In genomic region chr11:4680126-4680525, GRCm38 (mm10) we compare ENCODE assay signal across 1 mouse cellular context.
TF ChIP-seq lines count a peak whose summit lies in the region.

No protein-coding gene starts in this region.

TF ChIP-seq in ES-E14, 5 proteins besides CTCF, POLR2A, EP300 and RAD21:
- TF ChIP-seq ZC3H11A (IDR thresholded peaks at IDR 0.05; ENCODE audit: borderline replicate concordance, low read depth, low read length) (no peak), CHD2 (IDR thresholded peaks at IDR 0.05; ENCODE audit: low read depth, low read length) (no peak), ZNF384 (IDR thresholded peaks at IDR 0.05; ENCODE audit: low read depth, low read length) (no peak), MAFK (IDR thresholded peaks at IDR 0.05; ENCODE audit: insufficient read depth, low read depth, low read length) (no peak), HCFC1 (IDR thresholded peaks at IDR 0.05; ENCODE audit: borderline replicate concordance, insufficient read depth, low read length) (no peak)
